Mouse (Mus musculus): ENCODE results near the gene Hrct1. TPM values are rescaled to one million over a fixed set of nuclear protein-coding genes. Genes with fewer than 3 reads are reported as not detected.
A peak's percentile ranks its signal among the peaks of the same experiment; 100 is the strongest.

The Hrct1 gene
- 0.78 and 1.1 TPM in 2 replicates for polyA plus RNA-seq (2015; fragmentation: Nextera tagmentation; extraction: Ambion mirVana)

DNA sequence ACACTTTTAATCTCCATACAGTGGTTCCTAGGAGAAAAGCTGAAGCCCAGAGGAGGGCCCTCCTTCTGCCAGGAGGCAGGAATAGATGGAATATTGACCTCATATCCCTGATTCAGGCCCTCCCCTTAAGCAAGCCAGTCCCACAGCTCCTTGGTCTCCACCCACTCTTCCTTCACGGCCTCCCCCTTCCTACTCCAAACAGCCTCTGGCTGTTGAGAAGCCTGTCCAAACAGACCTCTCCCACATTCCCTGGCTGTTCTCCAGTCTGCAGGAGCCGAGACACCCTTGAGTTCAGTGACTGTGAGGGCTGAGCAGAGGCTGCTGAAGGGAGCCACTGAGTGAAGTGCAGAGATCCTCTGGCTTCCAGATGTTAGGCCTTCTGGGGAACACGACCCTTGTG is at the start of gene Hrct1:
Gene Hrct1 (plus strand): TSS at position 194 of the 400 bp plus-strand sequence.
- ATAC-seq (ENCODE audit: extremely low read depth, insufficient number of reproducible peaks, low FRiP score, low TSS enrichment), result peak; percentile 41; the same call in 1 of the 2 replicates
- peaks cover 61% of the 10 kb centered on the region for H3K4me1 ChIP-seq
- H3K4me3 ChIP-seq, result no peak within 1 kb of the TSS
- H3K27ac ChIP-seq (replicated peaks), result peak within 1 kb of the TSS; percentile 85
- H3K36me3 ChIP-seq, result no peaks in the 10 kb centered on the region
- no peaks in the 10 kb centered on the region for H3K27me3 ChIP-seq (replicated peaks)
- WGBS, result 22% methylated on average over 3 of the region's 3 CpGs
- H3K4me2 ChIP-seq, result no peak within 1 kb of the TSS
- peak within 1 kb of the TSS; percentile 41 for H3K9ac ChIP-seq
- no peaks in the 10 kb centered on the region for H3K9me3 ChIP-seq

- WGBS, result 87% methylated on average over 6 of the region's 6 CpGs
- no peaks in the 10 kb centered on the region for H3K9me3 ChIP-seq
- H3K27me3 ChIP-seq (replicated peaks), result no peaks in the 10 kb centered on the region
- no peak overlapping the region for H3K4me3 ChIP-seq
- no peak for ATAC-seq (ENCODE audit: extremely low read depth, insufficient number of reproducible peaks, low FRiP score, low TSS enrichment)
- peaks cover 43% of the 10 kb centered on the region for H3K36me3 ChIP-seq
- H3K27ac ChIP-seq (replicated peaks), result no peak overlapping the region
- no peaks in the 10 kb centered on the region for H3K4me1 ChIP-seq
- no peak overlapping the region for H3K9ac ChIP-seq
- no peak overlapping the region for H3K4me2 ChIP-seq
Measured at GRCm38 (mm10) chr4:43678541-43678940, 48.4 kb upstream of the Hrct1 start.

- Histone ChIP-seq H3K4me1 (no peaks in the 10 kb centered on the region), H3K27ac (replicated peaks) (no peak overlapping the region), H3K27me3 (replicated peaks) (no peaks in the 10 kb centered on the region), H3K4me3 (no peak overlapping the region), H3K9me3 (no peaks in the 10 kb centered on the region), H3K36me3 (peaks cover 40% of the 10 kb centered on the region), H3K9ac (no peak overlapping the region), H3K4me2 (no peak overlapping the region)
- no peak for ATAC-seq (ENCODE audit: extremely low read depth, insufficient number of reproducible peaks, low FRiP score, low TSS enrichment)
- 77% methylated on average over 7 of the region's 7 CpGs for WGBS
Measured at GRCm38 (mm10) chr4:43679416-43680043, 47.5 kb upstream of the Hrct1 start.

DNA sequence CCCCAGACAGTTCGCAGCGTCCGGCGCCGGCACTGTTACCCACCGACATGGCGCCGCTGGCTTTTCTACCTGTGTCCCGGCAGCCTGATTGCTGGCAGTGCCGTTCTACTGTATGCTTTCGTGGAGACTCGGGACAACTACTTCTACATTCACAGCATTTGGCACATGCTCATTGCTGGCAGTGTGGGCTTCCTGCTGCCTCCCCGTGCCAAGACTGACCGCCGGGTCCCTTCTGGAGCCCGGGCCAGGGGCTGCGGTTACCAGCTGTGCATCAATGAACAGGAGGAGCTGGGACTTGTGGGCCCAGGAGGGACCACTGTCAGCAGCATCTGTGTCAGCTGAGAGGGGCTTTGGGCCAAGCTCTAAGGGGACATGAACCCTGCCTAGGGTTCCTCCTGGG is 37.0 kb upstream of the Hrct1 start:
- Histone ChIP-seq H3K27me3 (replicated peaks) (no peaks in the 10 kb centered on the region), H3K9ac (no peak overlapping the region), H3K9me3 (no peaks in the 10 kb centered on the region), H3K4me1 (peaks cover 20% of the 10 kb centered on the region), H3K36me3 (peaks cover 38% of the 10 kb centered on the region), H3K4me2 (no peak overlapping the region), H3K27ac (replicated peaks) (no peak overlapping the region), H3K4me3 (no peak overlapping the region)
- 91% methylated on average over 17 of the region's 17 CpGs for WGBS
- no peak for ATAC-seq (ENCODE audit: extremely low read depth, insufficient number of reproducible peaks, low FRiP score, low TSS enrichment)

DNA sequence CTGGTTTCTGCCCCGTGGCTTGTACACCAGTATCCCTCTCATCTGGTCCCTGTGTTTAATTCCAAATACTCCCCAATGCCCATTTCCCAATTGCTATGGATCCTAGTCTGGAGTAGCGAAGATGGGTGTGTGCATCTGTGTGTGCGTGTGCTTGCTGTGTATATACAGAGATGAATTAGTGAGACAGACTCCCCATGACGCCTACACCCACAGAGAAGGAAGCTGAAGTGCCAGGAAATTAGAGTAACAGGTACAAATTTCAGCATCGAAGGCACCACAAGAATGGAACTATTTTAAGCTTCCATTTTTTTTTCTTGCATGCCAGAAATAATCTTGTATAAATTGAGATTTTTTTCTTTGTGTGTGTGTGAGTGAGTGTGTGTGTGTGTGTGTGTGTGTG is 36.0 kb upstream of the Hrct1 start:
- no peaks in the 10 kb centered on the region for H3K9me3 ChIP-seq
- peaks cover 27% of the 10 kb centered on the region for H3K36me3 ChIP-seq
- WGBS, result 68% methylated on average over 5 of the region's 5 CpGs
- peaks cover 29% of the 10 kb centered on the region for H3K4me1 ChIP-seq
- no peak overlapping the region for H3K4me2 ChIP-seq
- H3K27ac ChIP-seq (replicated peaks), result no peak overlapping the region
- H3K9ac ChIP-seq, result no peak overlapping the region
- no peak overlapping the region for H3K4me3 ChIP-seq
- ATAC-seq (ENCODE audit: extremely low read depth, insufficient number of reproducible peaks, low FRiP score, low TSS enrichment), result no peak
- no peaks in the 10 kb centered on the region for H3K27me3 ChIP-seq (replicated peaks)

GRCm38 (mm10) chr4:43693806-43694241 is 33.2 kb upstream of the Hrct1 start:
- Histone ChIP-seq H3K36me3 (peaks cover 14% of the 10 kb centered on the region), H3K27me3 (replicated peaks) (no peaks in the 10 kb centered on the region), H3K27ac (replicated peaks) (0 out of 2 replicates have a peak overlapping the region, but pooled peaks have one; percentile 5), H3K4me1 (peaks cover 35% of the 10 kb centered on the region), H3K4me2 (no peak overlapping the region), H3K9ac (no peak overlapping the region), H3K4me3 (no peak overlapping the region), H3K9me3 (no peaks in the 10 kb centered on the region)
- 31% methylated on average over 5 of the region's 5 CpGs for WGBS
- no peak for ATAC-seq (ENCODE audit: extremely low read depth, insufficient number of reproducible peaks, low FRiP score, low TSS enrichment)

GRCm38 (mm10) chr4:43694439-43695248 is 32.3 kb upstream of the Hrct1 start:
- peaks cover 35% of the 10 kb centered on the region for H3K4me1 ChIP-seq
- H3K9ac ChIP-seq, result no peak overlapping the region
- H3K27me3 ChIP-seq (replicated peaks), result no peaks in the 10 kb centered on the region; the same call in 1 of the 2 replicates
- no peaks in the 10 kb centered on the region for H3K9me3 ChIP-seq
- H3K27ac ChIP-seq (replicated peaks), result peak overlapping the region; percentile 64
- H3K4me3 ChIP-seq, result no peak overlapping the region
- no peak overlapping the region for H3K4me2 ChIP-seq
- peaks cover 6% of the 10 kb centered on the region for H3K36me3 ChIP-seq
- no peak for ATAC-seq (ENCODE audit: extremely low read depth, insufficient number of reproducible peaks, low FRiP score, low TSS enrichment)
- WGBS, result 75% methylated on average over 1 of the region's 1 CpGs

- peak overlapping the region; percentile 64 for H3K27ac ChIP-seq (replicated peaks)
- peaks cover 35% of the 10 kb centered on the region for H3K4me1 ChIP-seq
- no peaks in the 10 kb centered on the region for H3K9me3 ChIP-seq
- no peak overlapping the region for H3K9ac ChIP-seq
- H3K4me3 ChIP-seq, result no peak overlapping the region
- no peaks in the 10 kb centered on the region; the same call in 1 of the 2 replicates for H3K27me3 ChIP-seq (replicated peaks)
- WGBS, result 17% methylated on average over 9 of the region's 9 CpGs
- no peak for ATAC-seq (ENCODE audit: extremely low read depth, insufficient number of reproducible peaks, low FRiP score, low TSS enrichment)
- no peak overlapping the region for H3K4me2 ChIP-seq
- no peaks in the 10 kb centered on the region for H3K36me3 ChIP-seq
Measured at GRCm38 (mm10) chr4:43695249-43695671, 31.7 kb upstream of the Hrct1 start.

- H3K4me1 ChIP-seq, result peaks cover 35% of the 10 kb centered on the region
- no peak overlapping the region for H3K27ac ChIP-seq (replicated peaks)
- 84% methylated on average over 13 of the region's 13 CpGs for WGBS
- no peak overlapping the region for H3K4me3 ChIP-seq
- no peaks in the 10 kb centered on the region; the same call in 1 of the 2 replicates for H3K27me3 ChIP-seq (replicated peaks)
- H3K9me3 ChIP-seq, result no peaks in the 10 kb centered on the region
- no peak for ATAC-seq (ENCODE audit: extremely low read depth, insufficient number of reproducible peaks, low FRiP score, low TSS enrichment)
- no peaks in the 10 kb centered on the region for H3K36me3 ChIP-seq
- no peak overlapping the region for H3K9ac ChIP-seq
- no peak overlapping the region for H3K4me2 ChIP-seq
Measured at GRCm38 (mm10) chr4:43696561-43696960, 30.4 kb upstream of the Hrct1 start.

DNA sequence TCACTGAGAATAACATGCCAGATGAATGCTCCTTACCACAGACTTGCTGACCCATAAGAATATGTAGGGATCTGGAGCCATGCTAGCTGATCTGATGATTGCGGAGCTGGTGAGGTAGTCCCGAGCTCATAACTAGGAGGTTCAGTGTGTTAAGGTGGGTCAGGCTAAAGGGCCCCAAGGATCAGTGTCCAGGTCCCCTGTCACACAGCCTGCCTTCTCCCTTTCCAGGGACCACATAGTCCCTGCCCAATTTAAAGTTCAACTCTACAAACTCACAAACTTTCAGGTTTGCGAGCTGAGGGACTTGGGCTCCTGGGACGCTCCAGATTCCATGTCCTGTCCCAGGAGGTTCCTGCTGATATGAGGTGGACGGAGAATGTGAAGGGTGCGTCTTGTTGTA is 26.3 kb upstream of the Hrct1 start, which contains the start of gene Olfr70:
Gene Olfr70 (minus strand): TSS at position 101 of the 400 bp plus-strand sequence.
- Histone ChIP-seq H3K4me3 (no peak within 1 kb of the TSS), H3K4me2 (no peak within 1 kb of the TSS), H3K9me3 (no peaks in the 10 kb centered on the region), H3K27ac (replicated peaks) (no peak within 1 kb of the TSS), H3K4me1 (peaks cover 8% of the 10 kb centered on the region), H3K9ac (no peak within 1 kb of the TSS), H3K27me3 (replicated peaks) (no peaks in the 10 kb centered on the region; the same call in 1 of the 2 replicates), H3K36me3 (no peaks in the 10 kb centered on the region)
- whole genome bisulfite sequencing, result 77% methylated on average over 6 of the region's 6 CpGs
- no peak for ATAC-seq (ENCODE audit: extremely low read depth, insufficient number of reproducible peaks, low FRiP score, low TSS enrichment)

GRCm38 (mm10) chr4:43703439-43703838 is 23.5 kb upstream of the Hrct1 start:
- Histone ChIP-seq H3K4me2 (no peak overlapping the region), H3K4me3 (no peak overlapping the region), H3K36me3 (no peaks in the 10 kb centered on the region), H3K27ac (replicated peaks) (no peak overlapping the region), H3K9ac (no peak overlapping the region), H3K4me1 (no peaks in the 10 kb centered on the region), H3K9me3 (no peaks in the 10 kb centered on the region), H3K27me3 (replicated peaks) (peaks cover 11% of the 10 kb centered on the region; the same call in 1 of the 2 replicates)
- WGBS, result 65% methylated on average over 6 of the region's 6 CpGs
- ATAC-seq (ENCODE audit: extremely low read depth, insufficient number of reproducible peaks, low FRiP score, low TSS enrichment), result no peak
